Mouse (Mus musculus): Measurements from ENCODE around the gene Exoc3l4.

Gene Exoc3l4

GRCm38 (mm10) chr12:111432751-111433331 lies 16.0 kb downstream of the Exoc3l4 start:
- no peak for DNase-seq (ENCODE audit: low read depth in 2 of 2, low spot score in 2 of 2)

DNA sequence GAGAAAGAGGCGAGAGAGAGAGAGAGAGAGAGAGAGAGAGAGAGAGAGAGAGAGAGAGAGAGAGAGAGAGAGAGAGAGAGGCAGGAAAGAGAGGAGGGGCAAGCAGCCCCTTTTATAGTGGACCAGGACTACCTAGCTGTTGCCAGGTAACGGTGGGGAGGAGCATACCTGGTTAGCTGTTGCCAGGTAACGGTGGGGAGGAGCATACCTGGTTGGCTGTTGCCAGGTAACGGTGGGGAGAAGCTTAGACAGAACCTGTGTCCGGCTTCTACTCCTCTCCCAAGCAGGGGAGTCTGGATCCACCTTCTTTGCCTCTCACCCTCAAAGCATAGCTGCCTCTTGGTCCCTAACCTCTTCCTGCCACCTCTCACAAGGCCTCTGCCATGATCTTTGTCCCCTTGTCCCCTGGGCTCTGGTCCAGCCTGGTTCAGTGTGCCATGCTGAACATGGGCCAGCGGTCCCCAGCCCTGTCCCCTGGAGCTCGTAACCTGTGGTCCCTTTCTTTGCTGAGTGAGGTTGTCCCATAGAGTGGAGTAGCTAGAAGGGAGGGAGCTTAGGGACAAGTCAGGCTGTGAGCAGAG lies 17.4 kb downstream of the Exoc3l4 start:
- no peak for DNase-seq (ENCODE audit: low read depth in 2 of 2, low spot score in 2 of 2)

DNA sequence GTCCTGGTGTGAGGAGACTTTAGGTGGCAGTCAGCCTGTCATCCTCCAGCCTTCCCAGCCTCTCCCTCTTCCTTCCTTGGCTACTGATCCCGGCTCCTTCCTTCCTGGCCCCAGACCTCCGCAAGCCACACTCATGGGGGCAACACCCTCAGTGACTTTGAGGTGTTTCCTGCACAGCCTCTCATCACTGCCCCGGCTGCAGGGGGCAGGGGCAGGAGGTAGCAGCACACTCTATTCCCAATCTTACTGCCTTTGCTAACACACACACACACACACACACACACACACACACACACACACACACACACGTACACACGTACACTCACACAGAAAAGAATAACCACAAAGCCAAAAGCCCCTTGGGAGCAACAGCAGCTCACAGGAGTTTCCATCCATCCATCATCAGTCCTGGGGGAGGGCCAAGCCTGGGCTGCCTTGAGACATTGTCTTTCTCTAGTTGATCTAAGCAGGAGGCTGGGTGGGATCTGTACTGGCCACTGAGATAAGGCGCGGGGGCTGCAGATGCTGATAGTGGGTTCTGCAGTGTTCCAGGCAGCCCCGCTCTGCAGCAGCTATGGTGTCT lies 18.0 kb downstream of the Exoc3l4 start:
- no peak for DNase-seq (ENCODE audit: low read depth in 2 of 2, low spot score in 2 of 2)

GRCm38 (mm10) chr12:111436170-111436569 lies 19.4 kb downstream of the Exoc3l4 start:
- DNase-seq (ENCODE audit: low read depth in 2 of 2, low spot score in 2 of 2) = no peak

- no peak for DNase-seq (ENCODE audit: low read depth in 2 of 2, low spot score in 2 of 2)
Observed at GRCm38 (mm10) chr12:111436640-111437039, 19.8 kb downstream of the Exoc3l4 start.

DNA sequence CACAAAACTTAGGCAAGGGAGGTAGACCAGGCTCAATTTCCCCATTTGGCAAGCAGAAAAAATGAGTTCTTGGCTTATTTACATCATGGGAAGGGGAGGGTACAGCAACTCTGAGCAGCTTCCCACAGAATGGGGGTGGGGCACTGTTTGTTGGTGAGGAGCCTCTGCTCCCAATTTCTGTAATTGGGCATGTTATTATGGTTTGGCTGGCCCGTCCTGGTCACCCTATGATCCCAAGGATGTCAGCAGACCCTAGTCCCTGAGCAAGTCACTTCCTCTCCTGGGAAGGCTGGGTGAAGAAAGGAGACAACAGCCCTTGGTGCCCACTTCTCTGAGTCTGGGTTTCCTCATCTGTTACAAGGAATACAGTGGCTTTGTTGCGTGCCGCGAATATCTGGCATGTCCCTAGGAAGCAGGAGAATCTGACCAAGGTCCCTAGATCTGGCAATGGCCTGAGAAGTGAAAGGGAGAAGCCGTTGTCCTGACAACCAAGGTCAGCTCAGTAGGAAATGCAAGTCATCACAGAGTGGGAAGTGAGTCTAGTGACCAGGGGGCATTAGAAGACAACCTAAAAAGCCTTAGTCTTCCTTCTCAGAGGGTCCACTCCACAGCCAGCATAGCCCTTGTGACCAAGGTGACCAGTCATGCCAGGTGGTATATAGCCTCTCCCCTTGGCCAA lies 20.5 kb downstream of the Exoc3l4 start:
- no peak for DNase-seq (ENCODE audit: low read depth in 2 of 2, low spot score in 2 of 2)

GRCm38 (mm10) chr12:111438850-111439249 lies 22.0 kb downstream of the Exoc3l4 start:
- no peak for DNase-seq (ENCODE audit: low read depth in 2 of 2, low spot score in 2 of 2)

DNA sequence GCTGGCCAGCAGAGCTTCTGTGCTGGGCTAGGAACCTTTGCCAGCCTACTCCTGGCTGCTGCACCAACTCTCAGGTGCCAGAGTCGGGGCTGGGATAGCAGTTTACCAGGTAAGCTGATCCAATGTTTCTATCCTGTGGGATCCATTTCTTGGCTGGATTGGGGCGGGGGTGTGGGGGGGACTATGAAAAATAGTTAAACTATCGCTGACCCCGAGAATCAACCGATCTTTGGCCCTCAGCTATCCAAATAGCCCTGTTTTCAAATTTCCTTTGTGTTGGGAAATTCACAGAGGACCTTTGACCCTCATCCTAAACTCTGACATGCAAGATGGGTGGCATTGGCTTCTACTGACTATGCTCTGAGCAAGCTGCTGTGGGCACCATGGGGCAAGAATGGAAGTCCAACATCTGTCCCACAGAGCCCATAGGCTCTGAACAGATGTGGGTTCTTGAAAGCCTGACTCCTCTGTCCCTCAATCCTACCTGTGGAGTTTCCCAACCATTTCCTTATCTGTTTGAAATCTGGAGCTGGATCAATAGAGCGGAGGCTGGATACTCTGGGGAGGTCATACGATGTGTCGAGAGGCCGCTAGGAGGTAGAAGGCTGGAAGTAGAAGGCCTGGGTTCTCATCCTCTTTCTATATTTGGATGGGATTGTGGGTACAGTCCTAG lies 24.0 kb downstream of the Exoc3l4 start:
- no peak for DNase-seq (ENCODE audit: low read depth in 2 of 2, low spot score in 2 of 2)

- no peak for DNase-seq (ENCODE audit: low read depth in 2 of 2, low spot score in 2 of 2)
Observed at GRCm38 (mm10) chr12:111441523-111441922, 24.7 kb downstream of the Exoc3l4 start.

- DNase-seq (ENCODE audit: low read depth in 2 of 2, low spot score in 2 of 2) = no peak
Observed at GRCm38 (mm10) chr12:111442309-111443010, 25.6 kb downstream of the Exoc3l4 start, which contains the start of gene Tnfaip2. TSS of gene Tnfaip2 (plus strand) at chr12:111442469.

GRCm38 (mm10) chr12:111443011-111443870 lies 26.4 kb downstream of the Exoc3l4 start:
- no peak for DNase-seq (ENCODE audit: low read depth in 2 of 2, low spot score in 2 of 2)

DNA sequence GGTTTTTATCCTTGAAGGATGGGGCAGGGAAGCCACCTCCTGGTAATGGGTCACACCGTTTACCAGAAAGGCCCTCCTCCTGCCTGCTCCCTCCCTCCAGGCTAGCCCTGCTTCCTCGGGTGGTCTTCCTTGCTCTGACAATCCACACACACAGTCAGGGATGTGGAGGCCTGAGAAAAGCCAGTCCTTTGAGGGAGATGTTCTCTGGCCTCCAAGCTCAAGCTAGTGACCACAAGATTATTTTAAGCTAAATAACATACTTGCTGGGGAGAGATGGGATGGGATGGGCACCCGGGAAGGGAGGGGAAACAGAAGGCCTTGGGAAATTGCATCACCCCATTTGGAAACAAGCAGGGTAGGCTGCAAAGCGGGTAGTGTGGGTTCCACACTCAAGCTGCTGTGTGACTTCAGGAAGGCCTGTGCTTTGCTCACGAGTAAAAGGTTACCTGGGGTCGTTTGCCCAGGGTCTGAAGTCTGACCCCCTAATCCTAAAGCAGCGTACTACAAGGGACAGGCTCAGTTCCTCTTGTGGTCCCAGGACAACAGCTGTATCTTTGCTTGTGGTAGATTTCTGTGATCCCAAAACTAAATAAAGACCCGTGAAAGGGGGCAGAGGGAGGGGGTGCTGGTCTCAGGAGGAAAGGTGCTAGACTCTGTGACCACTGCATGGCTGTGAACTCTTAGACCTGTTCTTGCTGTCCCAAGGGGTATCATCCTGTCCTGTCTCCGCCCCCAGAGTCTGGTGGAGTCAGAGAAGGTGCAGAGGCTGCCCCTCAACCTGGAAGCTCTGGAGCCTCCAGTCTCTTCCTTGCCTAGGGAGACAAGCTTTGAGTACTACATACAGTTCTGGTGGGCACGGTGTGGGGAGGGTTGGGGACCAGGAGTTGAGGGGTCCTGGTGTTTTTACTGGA lies 27.4 kb downstream of the Exoc3l4 start:
- no peak for DNase-seq (ENCODE audit: low read depth in 2 of 2, low spot score in 2 of 2)

GRCm38 (mm10) chr12:111445161-111445889 lies 28.5 kb downstream of the Exoc3l4 start:
- no peak for DNase-seq (ENCODE audit: low read depth in 2 of 2, low spot score in 2 of 2)

GRCm38 (mm10) chr12:111445890-111446613 lies 29.2 kb downstream of the Exoc3l4 start:
- DNase-seq (ENCODE audit: low read depth in 2 of 2, low spot score in 2 of 2) = no peak

GRCm38 (mm10) chr12:111446745-111447144 lies 29.9 kb downstream of the Exoc3l4 start:
- DNase-seq (ENCODE audit: low read depth in 2 of 2, low spot score in 2 of 2) = no peak

DNA sequence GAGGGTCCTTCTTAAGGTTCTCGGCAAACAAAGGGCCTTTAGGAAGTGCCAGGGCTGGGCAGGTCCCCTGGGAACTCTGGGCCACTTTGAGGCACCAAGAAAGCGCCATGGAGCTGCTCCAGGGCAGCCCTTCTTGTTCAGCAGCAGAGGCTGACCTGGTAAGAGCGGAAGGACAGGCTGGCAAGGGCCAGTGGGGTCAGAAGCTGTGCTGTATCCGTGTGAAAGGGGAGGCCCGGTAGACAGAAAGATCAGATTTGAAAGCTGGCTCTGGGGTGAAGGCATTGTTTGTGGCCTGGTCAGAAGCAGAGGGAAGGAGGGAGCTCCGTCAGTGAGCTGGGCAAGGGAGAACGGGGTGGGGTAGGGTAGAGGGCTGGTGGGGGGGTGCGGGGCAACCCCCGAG lies 30.5 kb downstream of the Exoc3l4 start:
- DNase-seq (ENCODE audit: low read depth in 2 of 2, low spot score in 2 of 2) = no peak

DNA sequence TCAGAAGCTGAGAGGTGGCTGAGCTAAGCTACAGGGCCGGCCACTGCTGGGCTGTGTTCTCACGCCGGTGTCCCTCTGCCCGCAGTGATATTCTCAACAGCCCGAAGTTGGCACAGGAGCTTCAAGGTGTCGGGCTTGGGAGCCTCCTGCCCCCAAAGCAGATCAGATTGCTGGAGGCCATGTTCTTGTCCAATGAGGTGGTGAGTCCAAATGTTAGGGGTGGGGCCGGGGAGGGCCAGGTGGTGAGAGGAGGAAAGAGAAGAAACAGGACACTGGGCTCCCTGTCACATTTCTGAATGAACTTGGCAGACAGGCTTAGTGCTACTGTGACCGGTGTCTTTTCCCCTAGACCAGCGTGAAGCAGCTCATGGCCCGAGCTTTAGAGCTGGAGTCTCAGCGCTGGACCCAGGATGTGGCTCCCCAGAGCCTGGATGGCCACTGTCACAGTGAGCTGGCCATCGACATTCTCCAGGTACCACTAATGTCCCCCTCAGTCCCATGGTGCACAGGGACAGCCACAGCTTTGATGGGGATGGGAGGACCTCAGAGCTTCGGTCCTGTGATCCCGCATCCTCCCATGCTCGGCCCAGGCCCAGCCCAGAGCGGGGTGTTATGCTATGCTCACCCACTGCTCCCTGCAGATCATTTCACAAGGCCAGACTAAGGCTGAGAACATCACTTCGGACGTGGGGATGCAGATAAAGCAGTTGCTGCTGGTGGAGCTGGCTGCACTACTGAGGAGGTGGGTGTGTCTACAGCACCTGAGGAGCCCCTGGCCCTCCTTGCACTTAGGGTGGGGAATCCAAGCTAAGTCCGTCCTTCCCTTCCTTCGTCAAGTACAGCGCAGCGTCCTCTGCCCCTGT lies 31.3 kb downstream of the Exoc3l4 start:
- no peak for DNase-seq (ENCODE audit: low read depth in 2 of 2, low spot score in 2 of 2)

All from CD8-positive naive resting alpha-beta T cell, adult 2 months (primary cell).